In genomic region chr11:69406867-69407723, GRCm38 (mm10) we compare ENCODE assay signal across 13 mouse cellular contexts. TPM values are rescaled to one million over a fixed set of nuclear protein-coding genes. Genes with fewer than 3 reads are reported as not detected.
DNase-seq lines count a peak whose midpoint lies in the region; ATAC-seq and TF ChIP-seq lines count a peak whose summit lies in the region.
"Had no signal": no experiment of that assay in that cellular context is flagged by ENCODE, and none has a peak within 500 bp of the region (broad histone marks: within the 10 kb centered on the region; RNA-seq: fewer than 3 reads in every experiment).

No protein-coding gene starts in this region.

- no peaks in the 10 kb centered on the region for H3K27me3 ChIP-seq in heart, embryonic 12.5 days (replicated peaks)
- no peaks in the 10 kb centered on the region for H3K27me3 ChIP-seq in heart, adult 2 months (ENCODE audit: control insufficient read depth, insufficient read depth, low read length)
- no peaks in the 10 kb centered on the region for H3K27me3 ChIP-seq in liver, embryonic 11.5 days (replicated peaks; ENCODE audit: control insufficient read depth, insufficient read depth, low read length)
- no peaks in the 10 kb centered on the region for H3K27me3 ChIP-seq in liver, postnatal 0 days (ENCODE audit: insufficient read depth, low read length)
- no peaks in the 10 kb centered on the region for H3K27me3 ChIP-seq in myocyte (ENCODE audit: control insufficient read depth, insufficient read depth, insufficient read length)
- H3K27me3 ChIP-seq: limb, embryonic 12.5 days; stomach, embryonic 15.5 days had no signal

- TF ChIP-seq EP300 in heart, adult 2 months (IDR thresholded peaks at IDR 0.05; ENCODE audit: insufficient read depth, low read depth, low read length), result no peak
- TF ChIP-seq EP300 in liver, postnatal 0 days (IDR thresholded peaks at IDR 0.05; ENCODE audit: low read depth), result no peak

- no peak for TF ChIP-seq POLR2A in heart, adult 2 months (IDR thresholded peaks at IDR 0.05; ENCODE audit: insufficient read depth, low read depth, low read length)
- TF ChIP-seq POLR2A in myocyte (IDR thresholded peaks at IDR 0.05; ENCODE audit: insufficient read length, low read depth), result no peak

- no peak for ATAC-seq in heart, embryonic 12.5 days (ENCODE audit: insufficient number of reproducible peaks, low FRiP score)
- ATAC-seq in liver, embryonic 11.5 days (replicated peaks; ENCODE audit: low FRiP score), result no peak
- no peak for ATAC-seq in liver, postnatal 0 days
- ATAC-seq: forebrain, embryonic 16.5 days had no signal

- intact Hi-C loops in heart, adult 2 months (cut with DNase I), result loop anchor here (2.0 to 10.0 kb wide), 2 partner anchors 14 to 302 kb away; no protein-coding TSS in a partner anchor

- no peak overlapping the region for H3K27ac ChIP-seq in heart, embryonic 12.5 days (ENCODE audit: poor library complexity, severe bottlenecking)
- no peak overlapping the region for H3K27ac ChIP-seq in heart, adult 2 months
- H3K27ac ChIP-seq in liver, embryonic 11.5 days (ENCODE audit: low read depth, low read length), result no peak overlapping the region
- H3K27ac ChIP-seq in liver, postnatal 0 days (ENCODE audit: low read depth), result no peak overlapping the region
- H3K27ac ChIP-seq: limb, embryonic 12.5 days; stomach, embryonic 15.5 days had no signal

- H3K79me2 ChIP-seq in heart, adult 2 months (replicated peaks; ENCODE audit: control insufficient read depth, insufficient read depth, low read length), result no peaks in the 10 kb centered on the region
- H3K79me2 ChIP-seq in myocyte (ENCODE audit: control insufficient read depth, insufficient read depth), result peaks cover 45% of the 10 kb centered on the region

- WGBS in heart, embryonic 12.5 days, result 85% methylated on average over 16 of the region's 16 CpGs
- WGBS in heart, adult 2 months, result 87% methylated on average over 16 of the region's 16 CpGs
- WGBS in liver, embryonic 11.5 days, result 89% methylated on average over 16 of the region's 16 CpGs
- 80% methylated on average over 16 of the region's 16 CpGs for WGBS in liver, postnatal 0 days (ENCODE audit: insufficient replicate concordance)

- no peak overlapping the region for H3K4me3 ChIP-seq in heart, embryonic 12.5 days
- H3K4me3 ChIP-seq in heart, adult 2 months, result no peak overlapping the region
- no peak overlapping the region for H3K4me3 ChIP-seq in liver, embryonic 11.5 days (ENCODE audit: low read depth, low read length)
- no peak overlapping the region for H3K4me3 ChIP-seq in liver, postnatal 0 days (ENCODE audit: low read depth, low read length)
- no peak overlapping the region for H3K4me3 ChIP-seq in myocyte

- H3ac ChIP-seq in myocyte (ENCODE audit: control insufficient read depth, insufficient read length), result no peak overlapping the region

- H3K9ac ChIP-seq in heart, embryonic 12.5 days, result peak overlapping the region; percentile 97; the same call in 1 of the 2 replicates
- no peak overlapping the region for H3K9ac ChIP-seq in heart, adult 2 months (ENCODE audit: low read depth, low read length)
- H3K9ac ChIP-seq in liver, embryonic 11.5 days (ENCODE audit: low read depth, low read length), result no peak overlapping the region
- H3K9ac ChIP-seq in liver, postnatal 0 days (replicated peaks), result no peak overlapping the region
- H3K9ac ChIP-seq: stomach, embryonic 15.5 days had no signal

- H3K9me3 ChIP-seq in heart, embryonic 12.5 days (replicated peaks), result no peaks in the 10 kb centered on the region
- no peaks in the 10 kb centered on the region for H3K9me3 ChIP-seq in liver, embryonic 11.5 days (ENCODE audit: control insufficient read depth, low read length)
- no peaks in the 10 kb centered on the region for H3K9me3 ChIP-seq in liver, postnatal 0 days (ENCODE audit: low read length)
- H3K9me3 ChIP-seq: limb, embryonic 12.5 days; stomach, embryonic 15.5 days had no signal

- 0 out of 2 replicates have a peak overlapping the region, but pooled peaks have one; percentile 3 for H3K4me2 ChIP-seq in heart, embryonic 12.5 days
- H3K4me2 ChIP-seq in liver, embryonic 11.5 days, result 0 out of 2 replicates have a peak overlapping the region, but pooled peaks have one; percentile 97
- no peak overlapping the region for H3K4me2 ChIP-seq in liver, postnatal 0 days (ENCODE audit: low read depth, low read length)
- no peak overlapping the region for H3K4me2 ChIP-seq in myocyte (ENCODE audit: low read depth)

- TF ChIP-seq CTCF in heart, adult 2 months (IDR thresholded peaks at IDR 0.05), result no peak
- TF ChIP-seq CTCF in liver, postnatal 0 days (IDR thresholded peaks at IDR 0.05; ENCODE audit: low read depth), result no peak

- no peak for DNase-seq in heart, adult 2 months
- no peak for DNase-seq in liver, embryonic 11.5 days (ENCODE audit: low spot score)
- no peak for DNase-seq in liver, postnatal 0 days
- peak; percentile 65 to 73 for DNase-seq in kidney, postnatal 36 days
- DNase-seq in retina, postnatal 1 day, result no peak
- DNase-seq: gastrocnemius, postnatal 36 days; heart, postnatal 4 days; right cerebral cortex, postnatal 14 days had no signal

- H3K36me3 ChIP-seq in heart, embryonic 12.5 days, result peaks cover 59% of the 10 kb centered on the region
- H3K36me3 ChIP-seq in heart, adult 2 months (ENCODE audit: control insufficient read depth, insufficient read depth, low read length), result peaks cover 6% of the 10 kb centered on the region; the same call in 1 of the 2 replicates
- peaks cover 40% of the 10 kb centered on the region for H3K36me3 ChIP-seq in liver, embryonic 11.5 days (ENCODE audit: control insufficient read depth, insufficient read depth, low read length)
- H3K36me3 ChIP-seq in liver, postnatal 0 days (replicated peaks; ENCODE audit: insufficient read depth, low read length), result peaks cover 45% of the 10 kb centered on the region
- peaks cover 36% of the 10 kb centered on the region for H3K36me3 ChIP-seq in myocyte (ENCODE audit: control insufficient read depth, insufficient read depth)

- peaks cover 20% of the 10 kb centered on the region for H3K4me1 ChIP-seq in heart, embryonic 12.5 days (replicated peaks)
- peaks cover 8% of the 10 kb centered on the region for H3K4me1 ChIP-seq in heart, adult 2 months (ENCODE audit: control insufficient read depth, insufficient read depth, low read length)
- peaks cover 14% of the 10 kb centered on the region for H3K4me1 ChIP-seq in liver, embryonic 11.5 days (replicated peaks; ENCODE audit: control insufficient read depth, insufficient read depth, low read length)
- peaks cover 11% of the 10 kb centered on the region for H3K4me1 ChIP-seq in liver, postnatal 0 days (ENCODE audit: insufficient read depth)

TF ChIP-seq in myocyte, 11 proteins besides CTCF, POLR2A, EP300 and RAD21:
- TF ChIP-seq POLR2AphosphoS2 (IDR thresholded peaks at IDR 0.05; ENCODE audit: insufficient read length, low read depth) (peak; percentile 21), TCF12 (IDR thresholded peaks at IDR 0.05; ENCODE audit: insufficient read depth, poor library complexity, severe bottlenecking) (no peak)

RNA-seq across cellular contexts. Expression of gene Kdm6b, which starts 6.4 kb away (rescaled TPM):
- 24.9 and 25.4 TPM in 2 replicates for polyA plus RNA-seq in heart, embryonic 12.5 days (2016; fragmentation: Nextera tagmentation; extraction: Ambion mirVana)
- total RNA-seq in heart, adult 2 months (2021), result 10 to 100 TPM; 19.7 to 27.8 TPM
- 6.5 and 8.6 TPM in 2 replicates for polyA plus RNA-seq in heart, adult 2 months (2012; rRNA removed)
- 15.4 and 17.4 TPM in 2 replicates for polyA plus RNA-seq in liver, embryonic 11.5 days (2014; fragmentation: Nextera tagmentation; extraction: Ambion mirVana)
- polyA plus RNA-seq in liver, postnatal 0 days (2015; fragmentation: Nextera tagmentation; extraction: Ambion mirVana), result 7.4 and 8.2 TPM in 2 replicates
- polyA plus RNA-seq in myocyte (2012; fragmentation: generic; extraction: Trizol), result 31.0 TPM

RNA-seq across cellular contexts. Expression of gene Tmem88, which starts 9.1 kb away (rescaled TPM):
- polyA plus RNA-seq in heart, embryonic 12.5 days (2016; fragmentation: Nextera tagmentation; extraction: Ambion mirVana), result 34.4 and 35.7 TPM in 2 replicates
- total RNA-seq in heart, adult 2 months (2021), result 10 to 100 TPM; 20.4 to 21.4 TPM
- polyA plus RNA-seq in heart, adult 2 months (2012; rRNA removed), result 61.4 and 66.4 TPM in 2 replicates
- 20.4 and 26.2 TPM in 2 replicates for polyA plus RNA-seq in liver, embryonic 11.5 days (2014; fragmentation: Nextera tagmentation; extraction: Ambion mirVana)
- 12.3 and 14.0 TPM in 2 replicates for polyA plus RNA-seq in liver, postnatal 0 days (2015; fragmentation: Nextera tagmentation; extraction: Ambion mirVana)
- 0.16 TPM for polyA plus RNA-seq in myocyte (2012; fragmentation: generic; extraction: Trizol)

RNA-seq across cellular contexts. Expression of gene Cyb5d1, which starts 11.7 kb away (rescaled TPM):
- 24.8 and 27.1 TPM in 2 replicates for polyA plus RNA-seq in heart, embryonic 12.5 days (2016; fragmentation: Nextera tagmentation; extraction: Ambion mirVana)
- total RNA-seq in heart, adult 2 months (2021), result 10 to 100 TPM; 27.9 to 32.1 TPM
- 19.9 and 29.8 TPM in 2 replicates for polyA plus RNA-seq in heart, adult 2 months (2012; rRNA removed)
- 19.7 and 19.9 TPM in 2 replicates for polyA plus RNA-seq in liver, embryonic 11.5 days (2014; fragmentation: Nextera tagmentation; extraction: Ambion mirVana)
- polyA plus RNA-seq in liver, postnatal 0 days (2015; fragmentation: Nextera tagmentation; extraction: Ambion mirVana), result 4.7 and 5.4 TPM in 2 replicates
- 23.0 TPM for polyA plus RNA-seq in myocyte (2012; fragmentation: generic; extraction: Trizol)

RNA-seq across cellular contexts. Expression of gene Naa38, which starts 11.8 kb away (rescaled TPM):
- polyA plus RNA-seq in heart, embryonic 12.5 days (2016; fragmentation: Nextera tagmentation; extraction: Ambion mirVana), result 147 and 150 TPM in 2 replicates
- 100 to 1,000 TPM; 102 to 113 TPM for total RNA-seq in heart, adult 2 months (2021)
- 128 and 145 TPM in 2 replicates for polyA plus RNA-seq in heart, adult 2 months (2012; rRNA removed)
- 151 and 178 TPM in 2 replicates for polyA plus RNA-seq in liver, embryonic 11.5 days (2014; fragmentation: Nextera tagmentation; extraction: Ambion mirVana)
- 83.7 and 83.9 TPM in 2 replicates for polyA plus RNA-seq in liver, postnatal 0 days (2015; fragmentation: Nextera tagmentation; extraction: Ambion mirVana)
- 126 TPM for polyA plus RNA-seq in myocyte (2012; fragmentation: generic; extraction: Trizol)

RNA-seq across cellular contexts. Expression of gene Chd3, which starts 37.9 kb away (rescaled TPM):
- 19.2 and 23.5 TPM in 2 replicates for polyA plus RNA-seq in heart, embryonic 12.5 days (2016; fragmentation: Nextera tagmentation; extraction: Ambion mirVana)
- 10 to 100 TPM; 18.3 to 20.2 TPM for total RNA-seq in heart, adult 2 months (2021)
- 20.3 and 22.2 TPM in 2 replicates for polyA plus RNA-seq in heart, adult 2 months (2012; rRNA removed)
- polyA plus RNA-seq in liver, embryonic 11.5 days (2014; fragmentation: Nextera tagmentation; extraction: Ambion mirVana), result 13.8 and 17.1 TPM in 2 replicates
- 7.8 and 8.7 TPM in 2 replicates for polyA plus RNA-seq in liver, postnatal 0 days (2015; fragmentation: Nextera tagmentation; extraction: Ambion mirVana)
- 148 TPM for polyA plus RNA-seq in myocyte (2012; fragmentation: generic; extraction: Trizol)

Comparison
In these comparisons a context has a peak if more than half of its experiments do, and no peak if none do; other contexts are left out.
1. H3K4me2 ChIP-seq: peak in heart, embryonic 12.5 days (single experiment) and liver, embryonic 11.5 days (single experiment); none in liver, postnatal 0 days (single experiment) and myocyte (single experiment).
2. DNase-seq: peak in kidney, postnatal 36 days (2 of 2); none in heart, adult 2 months (0 of 2), liver, embryonic 11.5 days (single experiment), liver, postnatal 0 days (single experiment) and retina, postnatal 1 day (single experiment).
3. RNA of gene Tmem88, which starts 9.1 kb away (polyA plus RNA-seq): 61.4 to 66.4 TPM in heart, adult 2 months, 34.4 to 35.7 TPM in heart, embryonic 12.5 days, 20.4 to 26.2 TPM in liver, embryonic 11.5 days and 12.3 to 14.0 TPM in liver, postnatal 0 days; 0.16 TPM in myocyte (single experiment); every median in the first group is over 10 times any median in the second.